Mouse (Mus musculus): Measurements from ENCODE around the gene Ren1.

Gene Ren1

GRCm38 (mm10) chr1:133375696-133376346 lies 25.5 kb downstream of the Ren1 start:
- DNase-seq (ENCODE audit: low spot score in 2 of 2) = no peak

GRCm38 (mm10) chr1:133377547-133377946 lies 27.2 kb downstream of the Ren1 start:
- DNase-seq (ENCODE audit: low spot score in 2 of 2) = no peak

GRCm38 (mm10) chr1:133379254-133379985 lies 29.1 kb downstream of the Ren1 start:
- DNase-seq (ENCODE audit: low spot score in 2 of 2) = no peak

GRCm38 (mm10) chr1:133379986-133380320 lies 29.6 kb downstream of the Ren1 start:
- DNase-seq (ENCODE audit: low spot score in 2 of 2) = no peak

GRCm38 (mm10) chr1:133380347-133381065 lies 30.2 kb downstream of the Ren1 start:
- peak in 1 of 2 experiments; percentile 49 for DNase-seq (ENCODE audit: low spot score in 2 of 2)

- peak in 1 of 2 experiments; percentile 41 for DNase-seq (ENCODE audit: low spot score in 2 of 2)
These were observed 31.7 kb downstream of the Ren1 start for GRCm38 (mm10) chr1:133382008-133382407.

GRCm38 (mm10) chr1:133382552-133383155 lies 32.3 kb downstream of the Ren1 start:
- no peak for DNase-seq (ENCODE audit: low spot score in 2 of 2)

- no peak for DNase-seq (ENCODE audit: low spot score in 2 of 2)
These were observed 33.0 kb downstream of the Ren1 start for GRCm38 (mm10) chr1:133383157-133383783.

GRCm38 (mm10) chr1:133385506-133385905 lies 35.2 kb downstream of the Ren1 start:
- DNase-seq (ENCODE audit: low spot score in 2 of 2) = peak; percentile 68 to 86

GRCm38 (mm10) chr1:133386209-133386608 lies 35.9 kb downstream of the Ren1 start:
- no peak for DNase-seq (ENCODE audit: low spot score in 2 of 2)

GRCm38 (mm10) chr1:133387539-133388268 lies 37.4 kb downstream of the Ren1 start:
- no peak for DNase-seq (ENCODE audit: low spot score in 2 of 2)

GRCm38 (mm10) chr1:133394702-133395101 lies 44.4 kb downstream of the Ren1 start:
- DNase-seq (ENCODE audit: low spot score in 2 of 2) = no peak

- no peak for DNase-seq (ENCODE audit: low spot score in 2 of 2)
These were observed 46.4 kb downstream of the Ren1 start for GRCm38 (mm10) chr1:133396693-133397092.

GRCm38 (mm10) chr1:133397094-133397482 lies 46.8 kb downstream of the Ren1 start:
- no peak for DNase-seq (ENCODE audit: low spot score in 2 of 2)

- no peak for DNase-seq (ENCODE audit: low spot score in 2 of 2)
These were observed 47.4 kb downstream of the Ren1 start for GRCm38 (mm10) chr1:133397483-133398237.

GRCm38 (mm10) chr1:133400014-133400725 lies 49.9 kb downstream of the Ren1 start:
- no peak for DNase-seq (ENCODE audit: low spot score in 2 of 2)

GRCm38 (mm10) chr1:133404005-133404404 lies 53.7 kb downstream of the Ren1 start:
- DNase-seq (ENCODE audit: low spot score in 2 of 2) = no peak

GRCm38 (mm10) chr1:133406614-133407013 lies 56.3 kb downstream of the Ren1 start:
- DNase-seq (ENCODE audit: low spot score in 2 of 2) = no peak

- DNase-seq (ENCODE audit: low spot score in 2 of 2) = no peak
These were observed 57.1 kb downstream of the Ren1 start for GRCm38 (mm10) chr1:133407436-133407835.

- no peak for DNase-seq (ENCODE audit: low spot score in 2 of 2)
These were observed 58.0 kb downstream of the Ren1 start for GRCm38 (mm10) chr1:133408321-133408720.

Data from spleen, postnatal 10 days (tissue).